Mouse (Mus musculus): ENCODE measurements around the gene Prr19.
"Not testable (repeated sequence)": the region's sequence is repeated elsewhere in the genome, so short reads cannot be mapped to it uniquely, and the experiment has no call there.

Prr19 gene

DNA sequence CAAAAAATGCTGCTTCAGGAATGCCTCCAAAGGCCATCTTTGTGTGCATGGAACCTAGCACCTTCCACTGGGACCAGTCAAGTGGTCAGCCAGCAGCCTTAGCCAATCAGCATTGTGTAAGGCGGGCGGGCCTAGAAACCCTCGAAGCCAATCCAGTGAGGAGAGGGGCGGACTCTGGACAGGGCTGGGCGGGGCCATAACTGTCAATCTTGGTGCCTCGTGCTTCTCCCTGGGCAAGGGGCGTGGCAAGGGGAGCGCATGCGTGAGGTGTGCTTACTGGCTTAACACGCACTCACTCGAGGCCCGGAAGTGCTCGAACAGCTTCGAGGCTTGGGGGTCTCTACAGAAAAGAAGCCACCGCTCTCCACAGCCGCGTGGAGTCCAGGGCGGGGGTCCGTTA lies at the start of gene Prr19:
Gene Prr19, plus strand, starts transcription at position 349 of the 400 bp plus-strand sequence.
- peak; percentile 51 for DNase-seq (ENCODE audit: low read depth, low spot score)

DNA sequence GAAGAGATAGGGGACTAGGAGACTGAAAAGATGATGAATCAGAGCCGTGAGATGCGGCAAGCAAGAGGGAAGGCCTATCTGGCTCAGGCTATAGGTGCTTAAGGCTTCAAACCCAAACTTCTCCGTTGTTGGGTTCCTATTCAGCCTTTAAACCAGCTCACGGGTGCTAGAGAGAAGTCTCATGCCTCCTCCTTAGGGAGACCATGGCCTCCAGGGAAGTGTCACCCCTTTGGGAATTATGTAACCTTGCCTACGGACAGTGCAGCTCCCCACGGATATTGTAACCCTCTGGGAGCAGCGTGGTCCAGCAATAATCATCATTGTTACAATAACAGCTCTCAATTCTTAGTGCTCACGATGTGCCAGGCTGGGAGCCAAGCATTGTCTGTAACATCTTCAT lies 49.4 kb upstream of the Prr19 start:
- no peak for DNase-seq (ENCODE audit: low read depth, low spot score)

DNA sequence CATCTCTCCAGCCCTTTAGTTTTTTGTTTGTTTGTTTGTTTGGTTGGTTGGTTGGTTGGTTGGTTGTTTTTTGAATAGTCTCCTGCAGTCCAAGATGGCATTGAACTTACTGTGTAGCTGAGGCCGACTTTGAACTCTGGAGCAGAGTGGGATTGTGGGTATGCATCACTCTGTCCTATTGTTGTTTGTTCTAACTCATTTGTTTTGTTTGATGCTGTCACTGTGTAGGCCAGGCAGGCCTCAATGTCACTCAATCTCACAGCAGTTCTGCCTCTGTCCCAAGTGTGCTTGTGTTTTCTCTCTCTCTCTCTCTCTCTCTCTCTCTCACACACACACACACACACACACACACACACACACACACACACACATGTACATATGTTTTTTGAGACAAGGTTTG lies 39.3 kb upstream of the Prr19 start:
- no peak for DNase-seq (ENCODE audit: low read depth, low spot score)

DNA sequence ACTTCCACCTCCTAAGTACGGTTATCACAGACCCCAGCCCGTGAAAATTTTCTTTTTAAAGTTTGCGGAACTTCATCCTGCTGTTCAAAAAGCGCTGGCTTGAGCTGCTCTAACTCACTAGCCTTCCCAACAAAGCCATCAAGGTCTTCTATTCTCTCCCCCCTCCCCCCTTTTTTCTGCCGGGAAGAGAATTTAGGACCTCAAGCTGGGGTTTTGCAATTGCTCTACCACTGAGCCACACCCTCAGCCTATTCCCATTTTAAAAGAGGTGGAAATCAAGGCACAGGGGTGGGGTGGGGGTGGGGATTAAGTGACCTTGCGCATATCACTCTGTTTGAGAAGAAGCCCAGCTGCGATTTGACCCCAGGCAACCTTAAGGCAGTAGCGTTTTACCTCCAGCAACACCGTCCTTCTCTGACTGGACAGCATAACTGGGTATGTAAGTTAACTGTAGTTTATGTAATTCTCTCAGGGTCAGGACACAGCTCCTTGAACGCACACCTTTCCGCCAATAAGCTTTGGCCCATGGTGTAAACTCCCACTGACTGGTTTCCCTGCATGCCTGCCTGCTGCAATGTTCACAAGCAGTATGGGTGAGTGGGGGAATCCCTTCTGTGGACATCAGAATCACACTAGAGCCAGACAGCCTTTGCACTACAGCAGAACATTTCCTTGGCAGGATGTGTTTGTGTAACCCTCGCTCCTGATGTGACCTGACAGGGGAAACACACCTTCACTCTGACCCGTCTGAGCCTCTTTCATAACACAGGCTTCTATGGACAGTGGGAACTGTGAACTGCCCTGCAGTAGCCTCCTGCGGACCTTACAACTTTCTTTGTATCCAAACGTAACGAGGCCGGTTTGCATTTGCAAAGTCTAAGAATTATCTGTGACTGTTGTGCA lies 37.0 kb upstream of the Prr19 start:
- DNase-seq (ENCODE audit: low read depth, low spot score), result no peak

DNA sequence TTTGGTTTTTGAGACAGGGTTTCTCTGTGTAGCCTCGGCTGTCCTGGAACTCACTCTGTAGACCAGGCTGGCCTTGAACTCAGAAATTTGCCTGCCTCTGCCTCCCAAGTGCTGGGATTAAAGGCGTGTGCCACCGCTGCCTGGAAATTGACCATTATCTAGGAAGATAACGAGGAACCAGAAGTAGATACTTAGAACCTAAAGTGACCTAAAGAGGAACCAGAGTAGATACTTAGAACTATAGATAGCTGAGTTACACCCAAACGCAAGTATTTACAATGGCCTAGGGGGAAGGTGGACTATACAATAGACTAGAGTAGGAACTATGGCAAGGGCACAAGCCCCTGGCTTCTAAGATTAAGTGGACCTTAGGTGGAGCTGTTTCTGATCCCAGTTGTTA lies 35.5 kb upstream of the Prr19 start:
- not testable (repeated sequence) for DNase-seq (ENCODE audit: low read depth, low spot score)

DNA sequence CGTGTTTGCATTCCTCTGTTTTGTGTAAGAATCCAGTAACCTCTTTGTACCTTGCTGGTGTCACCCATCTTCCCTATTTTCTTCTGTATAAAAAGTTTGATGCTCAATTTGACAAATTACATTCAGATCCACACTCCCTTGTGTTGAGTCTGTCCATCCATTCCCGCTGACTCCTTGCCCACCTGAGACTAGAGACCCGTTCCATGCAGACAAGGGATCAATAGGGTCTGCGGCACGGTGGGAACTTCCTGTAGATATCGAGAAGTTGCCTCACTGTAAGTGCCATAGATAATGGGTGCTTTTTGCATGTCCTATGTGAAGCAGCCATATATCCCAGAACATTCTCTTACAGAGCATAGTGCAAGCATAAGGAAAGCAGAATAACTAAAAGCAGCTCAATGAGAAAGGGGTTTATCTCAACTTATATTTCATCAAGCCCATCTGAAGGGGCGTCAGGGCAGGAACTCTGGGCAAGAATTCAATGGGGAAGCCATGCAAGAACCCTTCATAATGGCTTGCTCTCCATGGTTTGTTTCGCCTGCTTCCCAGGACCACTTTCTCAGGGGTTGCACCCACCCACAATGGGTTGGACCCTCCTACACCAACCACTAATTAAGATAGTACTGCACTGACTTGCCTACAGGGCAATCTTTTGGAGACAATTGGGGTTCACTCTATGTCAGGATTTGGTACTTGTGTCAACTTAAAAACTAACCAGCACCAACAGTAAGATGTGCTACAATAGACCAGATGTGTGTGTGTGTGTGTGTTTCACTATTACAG lies 34.8 kb upstream of the Prr19 start:
- no peak for DNase-seq (ENCODE audit: low read depth, low spot score)

DNA sequence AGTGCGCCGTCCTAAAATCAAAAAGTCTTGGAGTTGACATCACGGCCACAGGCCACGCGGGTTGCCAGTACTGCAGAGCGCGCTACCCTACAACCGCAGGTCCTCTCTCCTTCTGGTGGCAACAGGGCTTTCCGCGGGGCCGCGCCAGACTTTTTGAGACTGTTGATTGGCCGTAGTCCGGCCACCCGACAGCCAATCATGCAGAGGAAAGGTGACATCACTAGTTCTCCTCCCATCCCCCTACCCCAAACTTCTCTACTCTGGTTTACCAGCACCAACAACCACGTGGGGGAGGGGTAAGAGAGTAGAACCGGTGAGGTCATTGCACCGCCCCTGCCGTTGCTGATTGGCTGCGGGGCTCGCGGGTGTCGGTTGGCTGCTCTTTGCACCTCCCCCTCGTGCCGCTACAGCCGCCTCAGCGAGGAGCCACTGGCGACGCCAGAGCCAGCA lies 33.9 kb upstream of the Prr19 start, which contains the start of gene Cic:
Gene Cic, plus strand, starts transcription at position 404 of the 450 bp plus-strand sequence.
- peak; percentile 100 for DNase-seq (ENCODE audit: low read depth, low spot score)

DNA sequence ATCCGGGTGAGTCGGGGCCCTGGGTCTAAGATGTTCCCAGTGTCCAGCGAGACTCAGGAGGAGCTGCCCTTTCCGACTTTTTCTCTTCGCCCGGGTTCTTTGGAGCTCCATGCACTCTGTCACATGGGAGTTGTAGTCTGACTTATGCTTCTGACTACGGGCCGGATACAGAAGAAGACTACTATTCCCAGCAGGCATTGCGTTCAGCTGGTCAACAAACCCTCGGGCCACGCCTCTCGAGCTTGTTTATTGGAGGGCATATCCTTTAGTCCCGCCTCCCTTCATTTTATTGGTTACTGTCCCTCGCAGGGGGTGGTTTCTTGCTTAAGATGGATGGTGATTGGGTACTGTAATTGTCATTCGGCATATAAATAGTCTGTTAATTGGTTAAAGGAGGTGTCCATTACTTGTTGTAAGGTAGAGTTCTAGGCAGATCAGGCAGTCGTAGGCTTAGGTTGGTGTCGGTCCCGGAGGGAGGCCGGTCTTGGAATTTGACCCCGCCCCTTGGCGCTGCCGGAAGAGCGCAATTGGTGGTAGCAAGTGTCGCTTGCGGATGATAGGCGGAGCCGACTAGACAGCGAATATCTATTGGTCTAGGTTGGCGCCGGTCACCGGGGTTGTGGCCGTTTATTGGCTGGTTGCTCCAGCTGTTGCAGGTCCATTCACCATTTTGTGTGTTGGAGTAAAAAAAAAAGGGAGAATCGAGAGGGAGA lies 33.3 kb upstream of the Prr19 start:
- peak; percentile 100 for DNase-seq (ENCODE audit: low read depth, low spot score)

DNA sequence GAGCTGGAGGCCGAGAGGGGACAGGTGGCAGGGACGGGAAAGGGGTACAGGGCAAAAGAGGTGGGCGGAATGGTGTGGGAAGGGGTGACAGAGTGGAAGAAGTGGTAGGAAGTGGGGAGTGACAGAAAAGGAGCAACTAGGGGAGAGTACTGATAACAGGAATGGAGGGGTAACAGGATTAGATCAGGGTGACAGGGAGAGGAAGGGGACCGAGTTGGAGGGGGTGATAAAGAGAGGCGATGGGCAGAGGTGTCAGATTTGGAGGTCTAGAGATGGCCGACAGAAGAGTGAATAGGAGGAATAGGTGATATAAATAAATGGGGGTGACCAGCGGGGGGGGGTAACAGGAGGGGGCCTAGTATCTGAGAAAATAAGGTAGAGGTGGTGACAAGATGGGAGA lies 32.6 kb upstream of the Prr19 start:
- no peak for DNase-seq (ENCODE audit: low read depth, low spot score)

DNA sequence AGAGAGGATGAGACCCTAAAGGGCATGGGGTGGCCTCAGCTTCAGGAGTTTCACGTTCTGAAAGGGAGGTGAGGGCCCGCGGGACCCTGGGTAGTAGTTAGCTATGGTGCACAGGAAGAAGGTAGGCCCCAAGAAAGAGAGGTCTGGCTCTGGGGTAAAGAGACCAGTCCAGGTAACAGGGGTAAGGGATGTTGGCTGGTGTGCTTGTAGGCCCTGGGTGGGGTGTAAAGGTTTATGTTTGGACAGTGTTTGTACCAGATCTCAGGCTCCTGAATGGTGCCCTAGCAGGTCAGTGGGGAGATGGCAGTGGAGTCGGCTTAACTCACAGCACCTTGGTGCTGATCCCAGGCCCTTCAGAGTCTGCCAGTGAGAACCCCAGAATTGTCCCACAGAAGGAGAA lies 32.2 kb upstream of the Prr19 start:
- DNase-seq (ENCODE audit: low read depth, low spot score), result peak; percentile 57

DNA sequence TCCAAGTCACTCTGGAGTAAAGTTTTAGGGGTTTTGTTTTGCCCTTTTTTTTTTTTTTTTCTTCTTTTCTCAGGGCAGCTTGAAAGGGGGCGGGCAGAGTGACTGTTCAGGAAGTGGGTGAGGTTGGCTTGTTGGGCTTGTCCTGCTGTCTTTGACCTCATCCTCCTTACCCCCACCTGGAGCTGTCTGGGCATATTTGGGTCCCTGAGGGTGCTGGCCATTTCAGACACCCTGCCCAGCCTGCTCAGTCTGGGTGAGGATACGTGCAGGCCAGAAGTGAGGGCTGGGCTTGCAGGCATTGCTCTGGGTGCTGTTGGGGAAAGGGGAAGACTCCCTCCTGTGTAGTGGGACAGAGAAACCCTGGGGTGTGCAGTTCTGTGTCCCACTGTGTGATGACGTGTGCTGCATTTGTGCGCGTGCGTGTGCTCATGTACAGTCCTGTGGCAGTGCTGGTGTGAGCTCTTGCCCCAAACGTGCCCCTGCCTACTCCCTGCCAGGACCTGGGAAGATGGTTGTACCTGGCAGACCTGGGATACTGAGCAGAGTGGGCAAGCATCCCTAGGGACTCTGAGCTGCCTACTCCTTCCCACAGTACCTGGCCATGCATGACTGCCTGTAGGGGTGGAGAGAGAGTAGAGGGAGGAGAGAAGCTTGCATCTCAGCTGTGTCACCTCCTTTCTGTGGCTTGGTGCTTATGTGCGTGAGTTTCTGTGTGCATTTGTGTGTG lies 31.5 kb upstream of the Prr19 start:
- DNase-seq (ENCODE audit: low read depth, low spot score), result peak; percentile 72

DNA sequence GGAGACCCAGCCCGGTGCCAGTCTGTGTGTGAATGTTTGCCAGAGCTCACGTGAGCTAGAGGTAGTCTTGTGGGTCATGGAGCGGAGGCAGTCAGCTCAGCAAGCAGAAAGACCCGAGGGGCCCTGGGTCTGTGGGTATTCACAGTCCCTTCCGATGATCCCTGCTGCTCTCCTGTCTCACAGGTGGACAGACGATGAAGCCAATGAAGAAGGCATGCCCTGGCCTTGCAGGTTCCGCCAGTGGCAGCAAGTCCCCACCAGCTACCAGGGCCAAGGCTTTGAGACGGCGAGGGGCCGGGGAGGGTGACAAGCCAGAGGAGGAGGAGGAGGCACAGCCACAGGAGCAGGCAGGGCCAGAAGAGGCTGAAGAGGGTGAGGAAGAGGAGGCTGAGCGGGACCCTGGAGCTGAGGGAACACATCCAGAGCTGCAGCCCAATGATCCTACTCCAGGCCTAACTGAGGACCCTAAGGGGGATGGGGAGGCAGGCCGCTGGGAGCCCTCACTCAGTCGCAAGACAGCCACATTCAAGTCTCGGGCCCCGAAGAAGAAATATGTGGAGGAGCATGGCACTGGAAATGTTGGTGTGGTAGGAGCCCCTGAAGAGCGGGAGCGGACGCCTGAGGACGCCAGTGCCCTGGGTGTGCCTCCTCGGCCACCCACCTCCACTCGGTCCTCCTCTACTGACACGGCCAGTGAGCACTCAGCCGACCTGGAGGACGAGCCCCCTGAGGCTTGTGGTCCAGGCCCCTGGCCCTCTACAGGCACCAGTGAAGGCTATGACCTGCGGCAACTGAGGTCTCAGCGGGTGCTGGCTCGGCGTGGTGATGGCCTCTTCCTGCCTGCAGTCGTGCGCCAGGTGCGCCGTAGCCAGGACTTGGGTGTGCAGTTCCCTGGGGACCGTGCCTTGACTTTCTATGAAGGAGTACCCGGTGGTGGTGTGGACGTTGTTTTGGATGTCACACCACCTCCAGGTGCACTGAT lies 30.3 kb upstream of the Prr19 start:
- DNase-seq (ENCODE audit: low read depth, low spot score), result no peak

DNA sequence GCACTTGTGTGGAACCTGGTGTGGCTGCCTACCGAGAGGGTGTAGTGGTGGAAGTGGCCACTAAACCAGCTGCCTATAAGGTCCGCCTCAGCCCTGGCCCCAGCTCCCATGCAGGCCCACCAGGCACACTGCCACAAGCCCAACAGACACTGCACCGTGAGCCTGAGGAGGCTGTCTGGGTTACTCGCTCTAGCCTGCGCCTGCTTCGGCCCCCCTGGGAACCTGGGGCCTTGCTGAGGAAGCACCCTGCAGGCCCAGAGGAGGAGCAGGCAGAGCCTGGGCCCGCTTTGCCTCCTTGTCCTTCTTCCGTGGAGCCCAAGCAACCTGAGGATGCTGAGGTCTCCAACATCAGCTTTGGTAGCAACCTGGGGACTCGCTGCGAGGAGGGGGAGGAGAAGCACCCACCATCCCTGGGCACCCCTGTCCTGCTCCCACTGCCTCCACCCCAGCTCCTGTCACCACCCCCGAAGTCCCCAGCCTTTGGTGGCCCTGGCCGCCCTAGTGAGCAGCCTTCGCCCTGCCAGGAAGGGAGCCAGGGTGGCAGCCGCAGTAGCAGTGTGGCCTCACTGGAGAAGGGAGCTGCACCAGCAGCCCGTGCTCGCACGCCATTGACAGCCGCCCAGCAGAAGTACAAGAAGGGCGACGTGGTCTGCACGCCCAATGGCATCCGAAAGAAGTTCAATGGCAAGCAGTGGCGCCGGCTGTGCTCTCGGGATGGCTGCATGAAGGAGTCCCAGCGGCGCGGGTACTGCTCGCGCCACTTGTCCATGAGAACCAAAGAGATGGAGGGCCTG lies 29.4 kb upstream of the Prr19 start:
- no peak for DNase-seq (ENCODE audit: low read depth, low spot score)

DNA sequence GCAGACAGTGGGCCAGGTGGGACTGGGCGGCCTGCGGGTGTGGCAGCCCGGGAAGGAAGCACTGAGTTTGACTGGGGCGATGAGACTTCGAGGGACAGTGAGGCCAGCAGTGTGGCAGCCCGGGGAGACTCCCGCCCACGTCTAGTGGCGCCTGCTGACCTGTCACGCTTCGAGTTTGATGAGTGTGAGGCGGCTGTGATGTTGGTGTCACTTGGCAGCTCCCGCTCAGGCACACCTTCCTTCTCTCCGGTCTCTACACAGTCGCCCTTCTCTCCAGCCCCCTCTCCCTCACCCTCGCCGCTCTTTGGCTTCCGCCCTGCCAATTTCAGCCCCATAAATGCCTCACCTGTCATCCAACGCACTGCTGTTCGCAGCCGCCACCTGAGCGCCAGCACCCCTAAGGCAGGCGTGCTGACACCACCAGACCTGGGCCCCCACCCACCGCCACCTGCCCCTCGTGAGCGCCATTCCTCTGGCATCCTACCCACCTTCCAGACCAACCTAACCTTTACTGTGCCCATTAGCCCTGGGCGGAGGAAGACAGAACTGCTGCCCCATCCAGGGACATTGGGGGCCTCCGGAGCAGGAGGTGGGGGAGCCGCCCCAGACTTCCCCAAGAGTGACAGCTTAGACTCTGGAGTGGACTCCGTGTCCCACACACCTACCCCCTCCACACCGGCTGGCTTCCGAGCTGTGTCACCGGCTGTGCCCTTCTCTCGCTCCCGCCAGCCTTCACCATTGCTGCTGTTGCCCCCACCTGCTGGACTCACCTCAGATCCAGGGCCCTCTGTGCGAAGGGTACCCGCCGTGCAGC lies 28.6 kb upstream of the Prr19 start:
- no peak for DNase-seq (ENCODE audit: low read depth, low spot score)

DNA sequence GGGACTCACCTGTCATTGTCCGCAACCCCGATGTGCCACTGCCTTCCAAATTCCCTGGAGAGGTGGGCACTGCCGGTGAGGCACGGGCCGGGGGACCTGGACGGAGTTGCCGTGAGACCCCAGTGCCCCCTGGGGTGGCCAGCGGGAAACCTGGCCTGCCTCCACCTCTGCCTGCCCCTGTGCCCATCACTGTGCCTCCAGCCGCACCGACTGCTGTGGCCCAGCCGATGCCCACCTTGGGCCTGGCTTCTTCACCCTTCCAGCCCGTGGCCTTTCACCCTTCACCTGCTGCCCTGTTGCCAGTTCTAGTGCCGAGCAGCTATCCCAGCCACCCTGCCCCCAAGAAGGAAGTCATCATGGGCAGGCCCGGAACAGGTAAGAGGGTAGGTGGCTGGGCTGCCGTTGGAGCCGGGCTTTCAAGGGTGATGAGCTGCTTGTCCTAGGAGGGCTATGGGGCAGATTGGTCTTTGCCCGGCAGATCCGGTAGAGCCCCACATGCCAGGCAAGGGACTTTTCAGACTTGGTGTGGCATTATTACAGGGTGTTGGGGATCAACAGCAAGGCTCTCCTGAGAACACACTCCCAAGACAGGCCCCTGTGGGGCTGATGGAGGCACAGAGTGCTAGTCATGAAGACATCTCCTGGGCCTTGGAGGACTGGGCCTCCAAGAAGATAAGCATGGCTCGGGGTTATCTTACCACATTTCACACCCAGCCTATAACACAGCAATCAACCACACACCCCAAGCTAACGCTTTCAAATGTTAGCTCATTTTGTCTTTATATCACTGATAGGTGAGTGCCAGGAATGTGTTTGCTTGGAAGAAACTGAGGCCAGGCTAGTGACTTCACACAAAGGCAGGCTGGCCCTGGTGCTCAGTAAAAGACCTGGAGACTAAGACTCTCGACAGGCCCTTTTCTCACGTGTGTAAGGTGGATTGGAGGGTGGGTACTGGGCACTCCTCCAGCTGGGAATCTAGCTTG lies 27.7 kb upstream of the Prr19 start:
- DNase-seq (ENCODE audit: low read depth, low spot score), result no peak

DNA sequence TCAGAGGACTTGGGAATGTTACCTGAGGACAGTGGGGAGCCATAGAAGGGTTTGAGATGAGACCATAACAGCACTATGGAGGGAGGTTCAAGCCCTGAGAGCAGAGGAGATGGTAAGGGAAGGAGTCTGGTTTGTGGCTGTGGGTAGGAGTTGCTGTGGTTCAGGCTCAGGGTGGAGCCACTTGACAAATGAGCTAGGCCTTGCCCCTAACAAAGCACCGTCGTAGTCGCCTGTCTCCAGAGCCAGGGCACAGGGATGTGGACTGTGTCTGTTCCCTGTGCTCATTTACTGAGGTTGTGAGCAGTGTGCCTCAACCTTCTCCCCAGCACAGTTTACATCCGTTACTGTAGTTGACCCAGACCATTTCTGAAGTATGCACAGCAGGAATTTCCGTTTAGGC lies 26.6 kb upstream of the Prr19 start:
- no peak for DNase-seq (ENCODE audit: low read depth, low spot score)

DNA sequence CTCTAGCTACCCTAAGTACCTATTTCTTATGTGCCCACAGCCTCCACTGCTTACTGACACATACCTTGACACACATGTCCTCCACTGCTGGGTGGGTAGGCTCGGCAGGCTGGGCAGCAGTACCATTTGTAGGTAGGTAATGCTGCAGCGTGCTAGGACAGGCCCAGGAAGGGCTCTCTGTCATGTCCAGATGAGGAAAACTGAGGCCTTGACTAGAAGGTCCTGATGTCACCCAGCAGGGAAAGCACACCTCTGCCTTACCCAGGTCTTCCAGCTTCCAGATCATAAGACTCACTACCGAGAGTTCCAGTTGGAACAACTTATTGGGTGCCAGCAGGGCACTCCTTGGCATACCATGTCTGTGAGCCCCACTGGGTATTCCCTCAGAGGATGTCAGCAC lies 26.2 kb upstream of the Prr19 start:
- DNase-seq (ENCODE audit: low read depth, low spot score), result no peak

All from A20 (cell line).